Mouse (Mus musculus) MEL (cell line): ENCODE measurements around the gene Dpyd. TPM values are rescaled to one million over a fixed set of nuclear protein-coding genes. Genes with fewer than 3 reads are reported as not detected.

Experiments
- DNase-seq: peaks from one replicate; pipeline ENCODE4 v3.0.0; 2011; ENCODE audit warnings: low read depth, low spot score
- H3K27ac ChIP-seq: 2 replicates; pipeline ENCODE4 v1.5.1; 2012; ENCODE audit warnings: low read depth, mild to moderate bottlenecking, control low read depth, low read length, moderate library complexity; ENCODE audit not compliant: control insufficient read depth
- H3K27me3 ChIP-seq, 2 experiments: fragments of 150-350 bp in 1 of 2; sonication (generic) in 1 of 2; 2 replicates each; pipeline ENCODE4 v1.6.1; 2012; ENCODE audit warnings: low read length in 2 of 2, mild to moderate bottlenecking in 2 of 2, improper control_type of control experiment in 1 of 2, moderate library complexity in 1 of 2; ENCODE audit not compliant: insufficient read depth in 2 of 2, control insufficient read depth in 1 of 2
- H3K36me3 ChIP-seq, 2 experiments: 2 replicates each; pipeline ENCODE4 v1.6.1; 2012 to 2014; ENCODE audit warnings: low read length in 2 of 2, improper control_type of control experiment in 1 of 2, inconsistent platforms in 1 of 2, mild to moderate bottlenecking in 1 of 2; ENCODE audit not compliant: insufficient read depth in 2 of 2, control insufficient read depth in 1 of 2
- H3K4me1 ChIP-seq, 2 experiments: fragments of 150-350 bp in 1 of 2; sonication (generic) in 1 of 2; 2 replicates each; pipeline ENCODE4 v1.6.1; 2012; ENCODE audit warnings: low read length in 2 of 2, improper control_type of control experiment in 1 of 2, mild to moderate bottlenecking in 1 of 2; ENCODE audit not compliant: insufficient read depth in 2 of 2, control insufficient read depth in 1 of 2
- H3K4me3 ChIP-seq, 2 experiments: fragments of 150-350 bp in 1 of 2; sonication (generic) in 1 of 2; 2 replicates each; pipeline ENCODE4 v1.5.1; 2012; ENCODE audit warnings: low read depth in 2 of 2, low read length in 2 of 2, mild to moderate bottlenecking in 2 of 2, moderate library complexity in 2 of 2, control low read depth in 1 of 2, improper control_type of control experiment in 1 of 2; ENCODE audit not compliant: control insufficient read depth in 1 of 2, insufficient read depth in 1 of 2
- H3K79me2 ChIP-seq: 2 replicates; pipeline ENCODE4 v1.6.1; 2012; ENCODE audit warnings: mild to moderate bottlenecking, low read length, moderate library complexity; ENCODE audit not compliant: control insufficient read depth, poor library complexity, insufficient read depth
- H3K9ac ChIP-seq: 2 replicates; pipeline ENCODE4 v1.6.1; 2012; ENCODE audit warnings: low read depth, mild to moderate bottlenecking, control low read depth, low read length, moderate library complexity; ENCODE audit not compliant: control insufficient read depth, poor library complexity, severe bottlenecking
- H3K9me3 ChIP-seq: fragments of 150-350 bp; sonication (generic); replicated peaks from 2 replicates; pipeline ENCODE4 v1.6.1; 2012; ENCODE audit warnings: mild to moderate bottlenecking, low read length, improper control_type of control experiment, moderate library complexity; ENCODE audit not compliant: insufficient read depth
- BHLHE40 ChIP-seq: IDR thresholded peaks from 2 replicates; pipeline ENCODE4 v1.6.1; 2012; ENCODE audit warnings: low read depth, mild to moderate bottlenecking, inconsistent platforms, low read length, improper control_type of control experiment, borderline replicate concordance
- CHD1 ChIP-seq: IDR thresholded peaks from 2 replicates; pipeline ENCODE4 v1.6.1; 2012; ENCODE audit warnings: low read depth, mild to moderate bottlenecking, inconsistent platforms, low read length, improper control_type of control experiment
- CHD2 ChIP-seq: IDR thresholded peaks from 2 replicates; pipeline ENCODE4 v1.6.1; 2011; ENCODE audit warnings: low read length, improper control_type of control experiment
- E2F4 ChIP-seq: IDR thresholded peaks from 2 replicates; pipeline ENCODE4 v1.6.1; 2011; ENCODE audit warnings: low read depth, low read length, improper control_type of control experiment, borderline replicate concordance
- GABPA ChIP-seq: IDR thresholded peaks from 2 replicates; pipeline ENCODE4 v1.6.1; 2012; ENCODE audit warnings: low read depth, mild to moderate bottlenecking, inconsistent platforms, low read length, improper control_type of control experiment, moderate library complexity
- HCFC1 ChIP-seq: IDR thresholded peaks from 2 replicates; pipeline ENCODE4 v1.6.1; 2012; ENCODE audit warnings: low read depth, mild to moderate bottlenecking, inconsistent platforms, low read length, improper control_type of control experiment, moderate library complexity
- KAT2A ChIP-seq: conservative IDR thresholded peaks from 2 replicates; pipeline ENCODE4 v1.6.1; 2012; ENCODE audit warnings: low read depth, low read length, improper control_type of control experiment, inconsistent platforms
- MAZ ChIP-seq: IDR thresholded peaks from 2 replicates; pipeline ENCODE4 v1.6.1; 2012; ENCODE audit warnings: low read depth, mild to moderate bottlenecking, inconsistent platforms, low read length, improper control_type of control experiment
- MEF2A ChIP-seq: IDR thresholded peaks from 2 replicates; pipeline ENCODE4 v1.6.1; 2014; ENCODE audit warnings: low read depth, mild to moderate bottlenecking, inconsistent platforms, low read length, improper control_type of control experiment; ENCODE audit not compliant: poor library complexity, insufficient replicate concordance, severe bottlenecking; ENCODE audit errors: extremely low read depth
- MYB ChIP-seq: IDR thresholded peaks from 2 replicates; pipeline ENCODE4 v1.6.1; 2011; ENCODE audit warnings: mild to moderate bottlenecking, low read depth, low read length, improper control_type of control experiment
- NRF1 ChIP-seq: IDR thresholded peaks from 2 replicates; pipeline ENCODE4 v1.6.1; 2014; ENCODE audit warnings: low read depth, mild to moderate bottlenecking, inconsistent platforms, low read length, improper control_type of control experiment, moderate library complexity; ENCODE audit not compliant: poor library complexity, insufficient read depth, severe bottlenecking
- POLR2AphosphoS2 ChIP-seq: IDR thresholded peaks from 2 replicates; pipeline ENCODE4 v1.6.1; 2011; ENCODE audit warnings: low read length, improper control_type of control experiment
- POLR2AphosphoS5 ChIP-seq: IDR thresholded peaks from 2 replicates; pipeline ENCODE4 v1.6.1; 2012; ENCODE audit warnings: low read depth, borderline replicate concordance, mild to moderate bottlenecking, inconsistent platforms, low read length, moderate library complexity, mixed read lengths
- RAD21 ChIP-seq: IDR thresholded peaks from 2 replicates; pipeline ENCODE4 v1.6.1; 2011; ENCODE audit warnings: mild to moderate bottlenecking, low read depth, low read length, improper control_type of control experiment
- RCOR1 ChIP-seq: IDR thresholded peaks from 2 replicates; pipeline ENCODE4 v1.6.1; 2012; ENCODE audit warnings: low read depth, mild to moderate bottlenecking, inconsistent platforms, low read length, improper control_type of control experiment
- SIN3A ChIP-seq: IDR thresholded peaks from 2 replicates; pipeline ENCODE4 v1.6.1; 2012; ENCODE audit warnings: low read length, improper control_type of control experiment, inconsistent platforms
- SMC3 ChIP-seq: IDR thresholded peaks from 2 replicates; pipeline ENCODE4 v1.6.1; 2011; ENCODE audit warnings: low read depth, low read length, improper control_type of control experiment
- TAL1 ChIP-seq: IDR thresholded peaks from 2 replicates; pipeline ENCODE4 v1.6.1; 2012; ENCODE audit warnings: mild to moderate bottlenecking, inconsistent platforms, low read length, moderate library complexity, mixed read lengths
- UBTF ChIP-seq: IDR thresholded peaks from 2 replicates; pipeline ENCODE4 v1.6.1; 2012; ENCODE audit warnings: low read depth, mild to moderate bottlenecking, inconsistent platforms, low read length, improper control_type of control experiment, moderate library complexity, borderline replicate concordance; ENCODE audit not compliant: insufficient read depth
- USF2 ChIP-seq, 2 experiments: IDR thresholded peaks; 2 replicates each; pipeline ENCODE4 v1.6.1; 2011 to 2012; ENCODE audit warnings: improper control_type of control experiment in 2 of 2, low read length in 2 of 2, borderline replicate concordance in 1 of 2, inconsistent platforms in 1 of 2, low read depth in 1 of 2, mild to moderate bottlenecking in 1 of 2; ENCODE audit not compliant: insufficient read depth in 1 of 2
- ZKSCAN1 ChIP-seq: IDR thresholded peaks from 2 replicates; pipeline ENCODE4 v1.6.1; 2012; ENCODE audit warnings: low read depth, mild to moderate bottlenecking, inconsistent platforms, low read length, improper control_type of control experiment, moderate library complexity
- ZMIZ1 ChIP-seq: IDR thresholded peaks from 2 replicates; pipeline ENCODE4 v1.6.1; 2012; ENCODE audit warnings: low read depth, mild to moderate bottlenecking, inconsistent platforms, low read length, improper control_type of control experiment, moderate library complexity
- ZNF384 ChIP-seq: IDR thresholded peaks from 2 replicates; pipeline ENCODE4 v1.6.1; 2012; ENCODE audit warnings: low read depth, mild to moderate bottlenecking, inconsistent platforms, low read length, improper control_type of control experiment
- polyA plus RNA-seq, 2 experiments: library from polyadenylated mRNA; stranded (reverse) in 1 of 2; unstranded in 1 of 2; fragments of >175 nt in 1 of 2; fragments of >200 nt in 1 of 2; gene quantifications; 2 replicates each; pipeline versions ENCODE4 v1.2.1 to v1.2.4; 2012; ENCODE audit warnings: low replicate concordance in 2 of 2, low read depth in 1 of 2; ENCODE audit not compliant: insufficient read length in 2 of 2, insufficient read depth in 1 of 2, missing spikeins in 1 of 2
- total RNA-seq: library from RNA; depleted of rRNA; stranded (reverse); fragments of 300-350 nt; gene quantifications from 2 replicates; pipeline ENCODE4 v1.2.3, GENCODE M21; 2012

Dpyd gene
- total and polyA plus RNA-seq, 3 experiments: not detected

GRCm38 (mm10) chr3:118608708-118609107 is 46.8 kb downstream of the Dpyd start (continued):
- TF ChIP-seq GABPA (no peak), BHLHE40 (no peak)

- no peak for TF ChIP-seq GABPA
- no peak for TF ChIP-seq KAT2A
- no peak for TF ChIP-seq RCOR1
- TF ChIP-seq NRF1: no peak
- TF ChIP-seq SMC3: no peak
- no peak for TF ChIP-seq CHD2
- TF ChIP-seq TAL1: no peak
- TF ChIP-seq ZNF384: no peak
- TF ChIP-seq MEF2A: no peak
- TF ChIP-seq POLR2AphosphoS2: no peak
- no peak for TF ChIP-seq POLR2AphosphoS5
- no peak for TF ChIP-seq HCFC1
- H3K36me3 ChIP-seq: no peaks in the 10 kb centered on the region
- H3K79me2 ChIP-seq: no peaks in the 10 kb centered on the region
- no peak overlapping the region for H3K9ac ChIP-seq
- no peak overlapping the region for H3K4me3 ChIP-seq
- H3K27me3 ChIP-seq: no peaks in the 10 kb centered on the region
- no peaks in the 10 kb centered on the region for H3K4me1 ChIP-seq
- H3K9me3 ChIP-seq: no peaks in the 10 kb centered on the region
- no peak for DNase-seq
- H3K27ac ChIP-seq: no peak overlapping the region
These were observed 64.8 kb downstream of the Dpyd start for GRCm38 (mm10) chr3:118626455-118627375.

GRCm38 (mm10) chr3:118629737-118630136 is 67.8 kb downstream of the Dpyd start:
- H3K4me1 ChIP-seq: no peaks in the 10 kb centered on the region
- H3K27ac ChIP-seq: no peak overlapping the region
- DNase-seq: no peak
- no peaks in the 10 kb centered on the region for H3K27me3 ChIP-seq
- no peaks in the 10 kb centered on the region for H3K79me2 ChIP-seq
- no peak for TF ChIP-seq BHLHE40
- TF ChIP-seq MYB: no peak
- no peak for TF ChIP-seq CHD1
- TF ChIP-seq GABPA: no peak
- no peak for TF ChIP-seq SIN3A
- no peak for TF ChIP-seq MAZ
- TF ChIP-seq USF2 (IDR thresholded peaks at IDR 0.05; ENCODE audit: borderline replicate concordance in 1 of 2, insufficient read depth in 1 of 2, low read depth in 1 of 2, low read length in 2 of 2): no peak
- TF ChIP-seq UBTF: no peak
- no peak for TF ChIP-seq RAD21
- no peak for TF ChIP-seq E2F4
- no peak for TF ChIP-seq ZMIZ1
- no peak for TF ChIP-seq MEF2A
- no peak for TF ChIP-seq ZKSCAN1
- TF ChIP-seq, all 39 proteins: peak for 0
- Histone ChIP-seq H3K9ac (no peak overlapping the region), H3K4me3 (no peak overlapping the region), H3K36me3 (no peaks in the 10 kb centered on the region), H3K9me3 (no peaks in the 10 kb centered on the region)
